Mouse (Mus musculus) spleen, adult 2 months (tissue): ENCODE measurements at regions not wholly inside any gene's neighbourhood (a gene's known extent, or its start where the extent isn't known, plus 50 kb on each side); places are given as distances from the start of the nearest gene placed in this dataset.

Experiments used
- DNase-seq, 2 experiments: peaks; one replicate each; pipeline versions ENCODE4 v3.0.0 to v3.0.0-alpha.2; 2012 to 2021; ENCODE audit warnings: low spot score in 2 of 2, low read depth in 1 of 2
- H3K27ac ChIP-seq: fragments of 200-500 bp; 2 replicates; pipeline ENCODE4 v1.5.1; 2012; ENCODE audit warnings: low read length, inconsistent platforms; ENCODE audit not compliant: insufficient read depth
- H3K27me3 ChIP-seq: fragments of 200-500 bp; 2 replicates; pipeline ENCODE4 v1.6.1; 2012; ENCODE audit warnings: mild to moderate bottlenecking, moderate library complexity, low read length, inconsistent platforms; ENCODE audit not compliant: control insufficient read depth, insufficient read depth
- H3K36me3 ChIP-seq: fragments of 200-500 bp; 2 replicates; pipeline ENCODE4 v1.6.1; 2012; ENCODE audit warnings: mild to moderate bottlenecking, low read length, inconsistent platforms; ENCODE audit not compliant: control insufficient read depth, insufficient read depth
- H3K4me1 ChIP-seq: fragments of 200-500 bp; 2 replicates; pipeline ENCODE4 v1.6.1; 2011; ENCODE audit warnings: inconsistent platforms; ENCODE audit not compliant: control insufficient read depth, insufficient read depth, insufficient read length
- H3K4me3 ChIP-seq: fragments of 200-500 bp; 2 replicates; pipeline ENCODE4 v1.5.1; 2011; ENCODE audit warnings: mild to moderate bottlenecking, inconsistent platforms; ENCODE audit not compliant: insufficient read depth, insufficient read length; ENCODE audit errors: extremely low read depth
- CTCF ChIP-seq: fragments of 200-500 bp; IDR thresholded peaks from 2 replicates; pipeline ENCODE4 v1.5.1; 2011; ENCODE audit warnings: mild to moderate bottlenecking, inconsistent platforms; ENCODE audit not compliant: insufficient read depth, insufficient read length, insufficient replicate concordance; ENCODE audit errors: extremely low read depth
- POLR2A ChIP-seq: fragments of 200-500 bp; IDR thresholded peaks from 2 replicates; pipeline ENCODE4 v1.6.1; 2011; ENCODE audit warnings: low read depth, low read length, inconsistent platforms
- WGBS: fragments of 180-500 bp; shearing (Covaris S2); methylation state at CpG from one replicate; pipeline ENCODE4 v1.1.7; 2018; 5-methylcytosine and 5-hydroxymethylcytosine counted together

- Histone ChIP-seq H3K4me3 (no peak overlapping the region), H3K27me3 (no peaks in the 10 kb centered on the region), H3K27ac (no peak overlapping the region), H3K4me1 (no peaks in the 10 kb centered on the region), H3K36me3 (no peaks in the 10 kb centered on the region)
- TF ChIP-seq CTCF, result no peak
- TF ChIP-seq POLR2A, result no peak
- DNase-seq, result no peak
- 78% methylated on average over 3 of the region's 3 CpGs for WGBS
Measured at GRCm38 (mm10) chr2:84189302-84189701, 198.9 kb downstream of the Gm13691 start.

GRCm38 (mm10) chr2:84217116-84217515 is 208.1 kb downstream of the Calcrl start:
- Histone ChIP-seq H3K36me3 (no peaks in the 10 kb centered on the region), H3K4me1 (no peaks in the 10 kb centered on the region), H3K27me3 (no peaks in the 10 kb centered on the region), H3K27ac (no peak overlapping the region), H3K4me3 (no peak overlapping the region)
- DNase-seq, result no peak
- WGBS, result 52% methylated on average over 1 of the region's 1 CpGs
- TF ChIP-seq CTCF (no peak), POLR2A (no peak)

GRCm38 (mm10) chr2:84222049-84222448 is 203.2 kb downstream of the Calcrl start:
- H3K4me3 ChIP-seq, result no peak overlapping the region
- TF ChIP-seq CTCF (no peak), POLR2A (no peak)
- DNase-seq, result no peak
- H3K27ac ChIP-seq, result no peak overlapping the region
- H3K27me3 ChIP-seq, result no peaks in the 10 kb centered on the region
- H3K36me3 ChIP-seq, result no peaks in the 10 kb centered on the region
- H3K4me1 ChIP-seq, result no peaks in the 10 kb centered on the region
- 95% methylated on average over 1 of the region's 1 CpGs for WGBS

GRCm38 (mm10) chr2:84229777-84230176 is 195.4 kb downstream of the Calcrl start:
- TF ChIP-seq POLR2A, result no peak
- no peak for TF ChIP-seq CTCF
- H3K4me1 ChIP-seq, result no peaks in the 10 kb centered on the region
- no peak overlapping the region for H3K4me3 ChIP-seq
- H3K27ac ChIP-seq, result no peak overlapping the region
- 70% methylated on average over 3 of the region's 3 CpGs for WGBS
- no peaks in the 10 kb centered on the region for H3K36me3 ChIP-seq
- no peaks in the 10 kb centered on the region for H3K27me3 ChIP-seq
- DNase-seq, result no peak

GRCm38 (mm10) chr2:84235641-84236040 is 189.6 kb downstream of the Calcrl start:
- no peaks in the 10 kb centered on the region for H3K4me1 ChIP-seq
- no peak overlapping the region for H3K27ac ChIP-seq
- H3K4me3 ChIP-seq, result no peak overlapping the region
- TF ChIP-seq POLR2A (no peak), CTCF (no peak)
- WGBS, result 91% methylated on average over 4 of the region's 4 CpGs
- no peaks in the 10 kb centered on the region for H3K36me3 ChIP-seq
- no peaks in the 10 kb centered on the region for H3K27me3 ChIP-seq
- DNase-seq, result no peak

GRCm38 (mm10) chr2:84241244-84241643 is 184.0 kb downstream of the Calcrl start:
- H3K36me3 ChIP-seq, result no peaks in the 10 kb centered on the region
- H3K4me3 ChIP-seq, result no peak overlapping the region
- no peak for TF ChIP-seq POLR2A
- no peak for TF ChIP-seq CTCF
- no peaks in the 10 kb centered on the region for H3K27me3 ChIP-seq
- WGBS, result 87% methylated on average over 4 of the region's 4 CpGs
- no peaks in the 10 kb centered on the region for H3K4me1 ChIP-seq
- H3K27ac ChIP-seq, result no peak overlapping the region
- DNase-seq, result no peak

- Histone ChIP-seq H3K36me3 (no peaks in the 10 kb centered on the region), H3K27ac (no peak overlapping the region), H3K4me3 (no peak overlapping the region), H3K4me1 (no peaks in the 10 kb centered on the region), H3K27me3 (no peaks in the 10 kb centered on the region)
- TF ChIP-seq POLR2A (no peak), CTCF (no peak)
- WGBS, result 77% methylated on average over 1 of the region's 1 CpGs
- DNase-seq, result no peak
Measured at GRCm38 (mm10) chr2:84241986-84242385, 183.2 kb downstream of the Calcrl start.
